Mouse (Mus musculus): ENCODE data around the gene Cotl1. TPM values are rescaled to one million over a fixed set of nuclear protein-coding genes. Genes with fewer than 3 reads are reported as not detected.

Gene Cotl1
- total RNA-seq, 2 experiments from 2014 or later: 17.3 to 20.2 TPM

- intact Hi-C loops (cut with DNase I): loop anchor here (5.0 to 10.0 kb wide), 2 partner anchors 84 to 144 kb away; no protein-coding TSS in a partner anchor
- no peak for DNase-seq (ENCODE audit: low spot score)
Observed at GRCm38 (mm10) chr8:119840905-119841411, 614 bp upstream of the Cotl1 start.

- intact Hi-C loops (cut with DNase I): loop anchor here (5.0 to 10.0 kb wide), 2 partner anchors 85 to 142 kb away; no protein-coding TSS in a partner anchor
- DNase-seq (ENCODE audit: low spot score): no peak
Observed at GRCm38 (mm10) chr8:119839419-119840021, 824 bp downstream of the Cotl1 start.

GRCm38 (mm10) chr8:119838983-119839340 lies 1.4 kb downstream of the Cotl1 start:
- intact Hi-C loops (cut with DNase I): no loop called here
- DNase-seq (ENCODE audit: low spot score): no peak

GRCm38 (mm10) chr8:119838100-119838982 lies 2.0 kb downstream of the Cotl1 start:
- DNase-seq (ENCODE audit: low spot score): no peak
- intact Hi-C loops (cut with DNase I): no loop called here

GRCm38 (mm10) chr8:119837553-119838071 lies 2.7 kb downstream of the Cotl1 start:
- intact Hi-C loops (cut with DNase I): no loop called here
- DNase-seq (ENCODE audit: low spot score): no peak

- intact Hi-C loops (cut with DNase I): no loop called here
Observed at GRCm38 (mm10) chr8:119836831-119837230, 3.5 kb downstream of the Cotl1 start.

GRCm38 (mm10) chr8:119835270-119835669 lies 5.1 kb downstream of the Cotl1 start:
- intact Hi-C loops (cut with DNase I): no loop called here

More at GRCm38 (mm10) chr8:119836831-119837230, 3.5 kb downstream of the Cotl1 start:
- no peak for DNase-seq (ENCODE audit: low spot score)

GRCm38 (mm10) chr8:119834676-119835075 lies 5.7 kb downstream of the Cotl1 start:
- no peak for DNase-seq (ENCODE audit: low spot score)
- intact Hi-C loops (cut with DNase I): no loop called here

More at GRCm38 (mm10) chr8:119835270-119835669, 5.1 kb downstream of the Cotl1 start:
- no peak for DNase-seq (ENCODE audit: low spot score)

GRCm38 (mm10) chr8:119832931-119833330 lies 7.4 kb downstream of the Cotl1 start:
- DNase-seq (ENCODE audit: low spot score): no peak
- intact Hi-C loops (cut with DNase I): no loop called here

GRCm38 (mm10) chr8:119832101-119832617 lies 8.2 kb downstream of the Cotl1 start:
- intact Hi-C loops (cut with DNase I): no loop called here
- DNase-seq (ENCODE audit: low spot score): no peak

- DNase-seq (ENCODE audit: low spot score): no peak
- intact Hi-C loops (cut with DNase I): no loop called here
Observed at GRCm38 (mm10) chr8:119831336-119831995, 8.9 kb downstream of the Cotl1 start.

GRCm38 (mm10) chr8:119830589-119830988 lies 9.8 kb downstream of the Cotl1 start:
- no peak for DNase-seq (ENCODE audit: low spot score)

GRCm38 (mm10) chr8:119829870-119830580 lies 10.3 kb downstream of the Cotl1 start:
- intact Hi-C loops (cut with DNase I): no loop called here
- DNase-seq (ENCODE audit: low spot score): no peak

More at GRCm38 (mm10) chr8:119830589-119830988, 9.8 kb downstream of the Cotl1 start:
- intact Hi-C loops (cut with DNase I): no loop called here

- intact Hi-C loops (cut with DNase I): no loop called here
- no peak for DNase-seq (ENCODE audit: low spot score)
Observed at GRCm38 (mm10) chr8:119829420-119829819, 10.9 kb downstream of the Cotl1 start.

GRCm38 (mm10) chr8:119829015-119829414 lies 11.3 kb downstream of the Cotl1 start:
- DNase-seq (ENCODE audit: low spot score): no peak
- intact Hi-C loops (cut with DNase I): no loop called here

- intact Hi-C loops (cut with DNase I): no loop called here
- no peak for DNase-seq (ENCODE audit: low spot score)
Observed at GRCm38 (mm10) chr8:119827721-119828153, 12.6 kb downstream of the Cotl1 start.

- intact Hi-C loops (cut with DNase I): no loop called here
- no peak for DNase-seq (ENCODE audit: low spot score)
Observed at GRCm38 (mm10) chr8:119826982-119827381, 13.4 kb downstream of the Cotl1 start.

GRCm38 (mm10) chr8:119825950-119826730 lies 14.2 kb downstream of the Cotl1 start:
- intact Hi-C loops (cut with DNase I): no loop called here

More at GRCm38 (mm10) chr8:119825950-119826730, 14.2 kb downstream of the Cotl1 start:
- DNase-seq (ENCODE audit: low spot score): no peak
